Mouse (Mus musculus) layer of hippocampus, postnatal 25 days (tissue): ENCODE measurements at regions not wholly inside any gene's neighbourhood (a gene's known extent, or its start where the extent isn't known, plus 50 kb on each side); places are given as distances from the start of the nearest gene placed in this dataset.

Experiments used
- DNase-seq, 2 experiments: peaks; one replicate each; pipeline ENCODE4 v3.0.0; 2022; ENCODE audit warnings: mixed read lengths in 2 of 2, low spot score in 1 of 2; ENCODE audit errors: extremely low spot score in 1 of 2

GRCm38 (mm10) chr8:33997676-33998075, 113.9 kb downstream of the Gm10131 start:
- DNase-seq = no peak

GRCm38 (mm10) chr8:33992946-33993345, 118.6 kb downstream of the Gm10131 start:
- DNase-seq = no peak

- no peak for DNase-seq
Measured at GRCm38 (mm10) chr8:33991917-33992875, 119.3 kb downstream of the Gm10131 start.

GRCm38 (mm10) chr8:33991165-33991916, 120.2 kb downstream of the Gm10131 start:
- DNase-seq = peak in 1 of 2 experiments; percentile 10

GRCm38 (mm10) chr8:33990039-33990438, 121.5 kb downstream of the Gm10131 start:
- DNase-seq = no peak

GRCm38 (mm10) chr8:33987755-33988104, 123.8 kb downstream of the Gm10131 start:
- DNase-seq = no peak

- DNase-seq = no peak
Measured at GRCm38 (mm10) chr8:33987091-33987754, 124.3 kb downstream of the Gm10131 start.

GRCm38 (mm10) chr8:33986657-33987056, 124.9 kb downstream of the Gm10131 start:
- DNase-seq = no peak

- no peak for DNase-seq
Measured at GRCm38 (mm10) chr8:33985430-33985977, 126.0 kb downstream of the Gm10131 start.

- peak in 1 of 2 experiments; percentile 29 for DNase-seq
Measured at GRCm38 (mm10) chr8:33981629-33982028, 129.9 kb downstream of the Gm10131 start.

GRCm38 (mm10) chr8:33980999-33981398, 130.5 kb downstream of the Gm10131 start:
- DNase-seq = no peak
